Mouse (Mus musculus): Measurements from ENCODE around the gene Rwdd2a. TPM values are rescaled to one million over a fixed set of nuclear protein-coding genes. Genes with fewer than 3 reads are reported as not detected.

Rwdd2a gene
- 1.9 and 2.6 TPM in 2 replicates for polyA plus RNA-seq (2015; fragmentation: Nextera tagmentation; extraction: Ambion mirVana)

DNA sequence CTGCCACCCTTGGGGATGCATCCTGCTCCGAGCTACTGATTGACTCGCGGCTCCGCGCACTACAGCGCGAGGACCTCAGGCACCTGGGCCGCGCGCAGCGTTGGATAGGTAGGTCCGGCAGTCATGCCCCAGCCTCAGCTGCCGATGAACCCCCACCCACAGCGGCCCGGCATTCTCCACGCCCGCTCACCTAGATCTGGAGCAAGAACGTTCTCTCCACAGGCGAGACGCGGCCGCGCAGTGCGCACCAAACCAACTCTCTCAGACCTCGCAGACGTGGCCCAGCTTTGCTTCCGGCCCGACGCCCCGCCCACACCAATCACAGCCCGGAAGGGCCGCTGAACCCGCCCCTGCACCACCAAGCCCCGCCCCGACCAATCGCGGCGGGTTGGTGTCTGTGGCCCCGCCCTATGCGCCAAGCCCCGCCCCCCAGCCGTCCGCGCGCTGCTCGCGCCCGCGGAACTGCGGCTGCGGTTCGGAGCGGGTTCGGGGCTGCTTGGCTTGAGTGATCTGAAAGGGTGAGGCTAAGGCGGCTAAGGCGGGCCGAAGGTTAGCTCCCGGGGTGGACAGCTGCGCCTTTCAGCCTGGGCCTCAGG lies at the start of gene Rwdd2a, which contains the start of gene Pgm3:
TSS of gene Rwdd2a (plus strand) at position 452 of the 596 bp plus-strand sequence.
TSS of gene Pgm3 (minus strand) at position 303 of the 596 bp plus-strand sequence.

Other genes starting within 250 kb of the Rwdd2a start
- 2.4 and 2.7 TPM in 2 replicates for gene Ube2cbp, start 107.0 kb upstream of the Rwdd2a start, polyA plus RNA-seq (2015; fragmentation: Nextera tagmentation; extraction: Ambion mirVana)
- 9.1 and 9.5 TPM in 2 replicates for gene Dop1a, start 104.8 kb upstream of the Rwdd2a start, polyA plus RNA-seq (2015; fragmentation: Nextera tagmentation; extraction: Ambion mirVana)
- gene Pgm3, start 149 bp upstream of the Rwdd2a start, polyA plus RNA-seq (2015; fragmentation: Nextera tagmentation; extraction: Ambion mirVana): 8.8 and 10.2 TPM in 2 replicates
- 3.3 and 4.0 TPM in 2 replicates for gene Me1, start 124.0 kb downstream of the Rwdd2a start, polyA plus RNA-seq (2015; fragmentation: Nextera tagmentation; extraction: Ambion mirVana)
- gene Prss35, start 171.7 kb downstream of the Rwdd2a start, polyA plus RNA-seq (2015; fragmentation: Nextera tagmentation; extraction: Ambion mirVana): 2.8 and 3.3 TPM in 2 replicates